Mouse (Mus musculus): ENCODE results near the gene Ifnk.

DNA sequence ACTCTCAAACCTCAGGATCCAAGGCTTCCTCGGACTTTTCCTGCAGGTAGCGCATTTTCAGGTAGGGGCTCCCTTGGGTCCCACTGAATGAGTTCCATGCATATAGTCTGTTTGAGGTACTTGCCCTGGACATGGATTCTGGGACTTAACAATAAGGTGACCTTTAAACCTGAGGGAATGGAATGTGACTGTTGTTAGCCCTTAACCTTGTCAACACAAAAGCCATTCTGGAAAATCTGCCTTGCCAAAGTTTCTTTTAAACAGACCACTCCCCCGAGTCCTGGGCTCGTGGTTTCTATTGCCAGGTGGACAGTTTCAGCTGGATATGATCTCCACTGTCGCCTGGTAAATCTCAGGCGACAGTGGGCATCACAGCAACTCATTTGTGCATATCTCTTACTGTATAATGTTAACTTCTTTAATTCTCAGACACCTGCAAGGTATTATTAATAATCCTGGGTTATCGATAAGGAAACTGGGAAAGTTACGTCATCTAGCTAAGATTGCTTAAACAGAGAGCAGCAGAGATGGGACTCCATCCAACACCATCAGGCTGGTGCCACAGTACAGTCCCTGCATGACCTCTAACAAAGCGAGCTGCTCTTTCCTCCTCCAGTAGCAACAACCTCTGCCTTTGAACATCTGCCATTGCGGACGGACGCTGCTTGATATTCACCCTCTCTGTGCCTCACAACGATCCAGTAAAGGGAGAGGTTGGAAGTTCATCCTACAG is 38.2 kb upstream of the Ifnk start:
- TF ChIP-seq CTCF (IDR thresholded peaks at IDR 0.05; ENCODE audit: insufficient read depth, low read length) = no peak
- TF ChIP-seq POLR2A (IDR thresholded peaks at IDR 0.05; ENCODE audit: borderline replicate concordance, extremely low read depth, low read depth, low read length) = no peak

Measured in lung, adult 2 months (tissue).